Mouse (Mus musculus) left cerebral cortex, postnatal 4 days (tissue): Measurements from ENCODE around the gene Bzw2. TPM values are rescaled to one million over a fixed set of nuclear protein-coding genes. Genes with fewer than 3 reads are reported as not detected.
"Not testable (repeated sequence)": the region's sequence is repeated elsewhere in the genome, so short reads cannot be mapped to it uniquely, and the experiment has no call there.

Source experiments
- DNase-seq: peaks from one replicate; pipeline ENCODE4 v3.0.0-alpha.2; 2022
- intact Hi-C: fragments of 180-260 bp; cut with DNase I; formaldehyde crosslinking; loops from one replicate; pipeline ENCODE4 v1.15.1; 2025
- total RNA-seq, 2 experiments: library from RNA; stranded (reverse); gene quantifications; 2 replicates each; pipeline ENCODE4 v1.2.3; 2021

Bzw2 gene
- total RNA-seq, result 100 to 1,000 TPM; 252 to 269 TPM

- intact Hi-C loops, result no loop called here
- peak; percentile 55 for DNase-seq
These were observed at the start of gene Bzw2 for GRCm38 (mm10) chr12:36157638-36158308. TSS of gene Bzw2 (minus strand) at chr12:36158080.

- DNase-seq, result peak; percentile 81
- intact Hi-C loops, result no loop called here
These were observed 49.4 kb upstream of the Bzw2 start for GRCm38 (mm10) chr12:36207072-36207799.

GRCm38 (mm10) chr12:36205579-36206119, 47.8 kb upstream of the Bzw2 start:
- DNase-seq, intact Hi-C loops: not testable (repeated sequence)

GRCm38 (mm10) chr12:36194976-36195375, 37.1 kb upstream of the Bzw2 start:
- DNase-seq, result no peak
- intact Hi-C loops, result no loop called here

- no peak for DNase-seq
- intact Hi-C loops, result no loop called here
These were observed 32.5 kb upstream of the Bzw2 start for GRCm38 (mm10) chr12:36190343-36190742.

GRCm38 (mm10) chr12:36189610-36190009, 31.7 kb upstream of the Bzw2 start:
- intact Hi-C loops, result loop anchor here (10.0 kb wide), 1 partner anchor 75 kb away; no protein-coding TSS in a partner anchor
- no peak for DNase-seq

- intact Hi-C loops, result loop anchor here (10.0 kb wide), 1 partner anchor 72 kb away; no protein-coding TSS in a partner anchor
These were observed 29.2 kb upstream of the Bzw2 start for GRCm38 (mm10) chr12:36187081-36187480.

GRCm38 (mm10) chr12:36182570-36182969, 24.7 kb upstream of the Bzw2 start:
- DNase-seq, result no peak
- intact Hi-C loops, result loop anchor here (10.0 kb wide), 1 partner anchor 68 kb away; no protein-coding TSS in a partner anchor

More at GRCm38 (mm10) chr12:36187081-36187480, 29.2 kb upstream of the Bzw2 start:
- DNase-seq, result no peak

- intact Hi-C loops, result no loop called here
- no peak for DNase-seq
These were observed 19.3 kb upstream of the Bzw2 start for GRCm38 (mm10) chr12:36177227-36177626.

- intact Hi-C loops, result no loop called here
These were observed 7.4 kb upstream of the Bzw2 start for GRCm38 (mm10) chr12:36165299-36165698.

GRCm38 (mm10) chr12:36164126-36164791, 6.4 kb upstream of the Bzw2 start:
- DNase-seq, result no peak
- intact Hi-C loops, result no loop called here

More at GRCm38 (mm10) chr12:36165299-36165698, 7.4 kb upstream of the Bzw2 start:
- DNase-seq, result no peak

GRCm38 (mm10) chr12:36157304-36157637, 609 bp downstream of the Bzw2 start:
- intact Hi-C loops, result no loop called here
- no peak for DNase-seq

- DNase-seq, result peak; percentile 97
- intact Hi-C loops, result no loop called here
These were observed 1.1 kb downstream of the Bzw2 start, which contains the start of gene Ankmy2 for GRCm38 (mm10) chr12:36156637-36157303. TSS of gene Ankmy2 (plus strand) at chr12:36157114.

- intact Hi-C loops, result no loop called here
- no peak for DNase-seq
These were observed 1.7 kb downstream of the Bzw2 start for GRCm38 (mm10) chr12:36156101-36156636.

- intact Hi-C loops, result no loop called here
- DNase-seq, result peak; percentile 26
These were observed 2.7 kb downstream of the Bzw2 start for GRCm38 (mm10) chr12:36155141-36155641.

- no peak for DNase-seq
- intact Hi-C loops, result no loop called here
These were observed 7.1 kb downstream of the Bzw2 start for GRCm38 (mm10) chr12:36150737-36151136.

GRCm38 (mm10) chr12:36150265-36150664, 7.6 kb downstream of the Bzw2 start:
- intact Hi-C loops, result no loop called here
- no peak for DNase-seq

- intact Hi-C loops, result no loop called here
- DNase-seq, result no peak
These were observed 11.5 kb downstream of the Bzw2 start for GRCm38 (mm10) chr12:36146230-36147011.

- intact Hi-C loops, result no loop called here
- peak; percentile 19 for DNase-seq
These were observed 17.5 kb downstream of the Bzw2 start for GRCm38 (mm10) chr12:36140401-36140800.
